Mouse (Mus musculus) gastrocnemius, postnatal 4 days (tissue): Measurements from ENCODE around the gene Gm28035. TPM values are rescaled to one million over a fixed set of nuclear protein-coding genes. Genes with fewer than 3 reads are reported as not detected.
A peak's percentile ranks its signal among the peaks of the same experiment; 100 is the strongest.

Experiments used
- DNase-seq, 2 experiments: peaks; one replicate each; pipeline ENCODE4 v3.0.0; 2021 to 2022; ENCODE audit warnings: low spot score in 2 of 2, mixed read lengths in 2 of 2
- total RNA-seq, 2 experiments: library from RNA; stranded (reverse); gene quantifications; 2 replicates each; pipeline ENCODE4 v1.2.3; 2021

The Gm28035 gene
- total RNA-seq, 2 experiments from 2014 or later = 1.0 to 1.3 TPM

GRCm38 (mm10) chr2:30261064-30261736, 20.8 kb downstream of the Gm28035 start:
- DNase-seq = no peak

- DNase-seq = no peak
Measured at GRCm38 (mm10) chr2:30261921-30262839, 21.8 kb downstream of the Gm28035 start.

- DNase-seq = no peak
Measured at GRCm38 (mm10) chr2:30262840-30263441, 22.6 kb downstream of the Gm28035 start.

GRCm38 (mm10) chr2:30263811-30264210, 23.4 kb downstream of the Gm28035 start:
- DNase-seq = no peak

GRCm38 (mm10) chr2:30264671-30265519, 24.5 kb downstream of the Gm28035 start:
- no peak for DNase-seq

- peak in 1 of 2 experiments; percentile 56 for DNase-seq
Measured at GRCm38 (mm10) chr2:30265767-30266253, 25.4 kb downstream of the Gm28035 start, which contains the start of gene Phyhd1. Gene Phyhd1 (plus strand): TSS chr2:30266203.

- DNase-seq = peak in 1 of 2 experiments; percentile 61
Measured at GRCm38 (mm10) chr2:30266392-30266941, 26.1 kb downstream of the Gm28035 start.

- DNase-seq = no peak
Measured at GRCm38 (mm10) chr2:30267466-30267865, 27.1 kb downstream of the Gm28035 start.

GRCm38 (mm10) chr2:30268371-30268770, 28.0 kb downstream of the Gm28035 start:
- DNase-seq = no peak

- no peak for DNase-seq
Measured at GRCm38 (mm10) chr2:30269241-30269990, 29.0 kb downstream of the Gm28035 start.

- DNase-seq = peak in 1 of 2 experiments; percentile 48
Measured at GRCm38 (mm10) chr2:30270134-30270533, 29.8 kb downstream of the Gm28035 start.

- no peak for DNase-seq
Measured at GRCm38 (mm10) chr2:30280743-30281142, 40.4 kb downstream of the Gm28035 start, which contains the start of gene Gm28038. Gene Gm28038 (plus strand): TSS chr2:30281043.

GRCm38 (mm10) chr2:30281651-30282050, 41.3 kb downstream of the Gm28035 start:
- no peak for DNase-seq

GRCm38 (mm10) chr2:30283193-30283592, 42.8 kb downstream of the Gm28035 start:
- DNase-seq = no peak

- no peak for DNase-seq
Measured at GRCm38 (mm10) chr2:30285004-30285403, 44.6 kb downstream of the Gm28035 start.

GRCm38 (mm10) chr2:30285416-30286181, 45.2 kb downstream of the Gm28035 start:
- DNase-seq = peak in 1 of 2 experiments; percentile 25

- DNase-seq = peak; percentile 99
Measured at GRCm38 (mm10) chr2:30286192-30287026, 46.0 kb downstream of the Gm28035 start, which contains the start of the genes Dolk and Nup188. Gene Dolk (minus strand): TSS chr2:30286334. Gene Nup188 (plus strand): TSS chr2:30286397.

GRCm38 (mm10) chr2:30287027-30287373, 46.6 kb downstream of the Gm28035 start:
- DNase-seq = no peak
